Mouse (Mus musculus): Measurements from ENCODE around the gene Pla2g4d. TPM values are rescaled to one million over a fixed set of nuclear protein-coding genes. Genes with fewer than 3 reads are reported as not detected.

Pla2g4d gene
- total and polyA plus RNA-seq, 3 experiments: not detected

DNA sequence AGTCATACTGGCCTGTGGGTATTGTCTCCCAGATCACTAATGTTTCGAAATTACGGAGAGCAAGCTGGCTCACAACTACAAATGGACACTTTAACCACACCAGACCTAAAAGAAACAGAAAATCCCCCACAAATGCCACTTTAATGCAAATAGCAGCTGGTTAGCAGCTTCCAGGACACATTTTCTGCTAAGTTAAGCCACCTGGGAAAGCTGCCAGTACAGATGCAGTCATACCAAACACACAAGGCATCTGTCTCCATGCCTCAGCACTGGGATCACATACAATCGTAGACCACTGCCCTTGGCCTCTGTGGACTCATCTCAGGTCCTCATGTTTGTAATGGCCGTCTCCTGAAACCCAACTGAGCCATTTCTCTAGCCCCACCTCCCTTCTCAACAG, 42.6 kb upstream of the Pla2g4d start:
- Histone ChIP-seq H3K79me2 (ENCODE audit: control insufficient read depth, insufficient read depth, low read length, poor library complexity) (no peaks in the 10 kb centered on the region), H3K27ac (ENCODE audit: control insufficient read depth, low read depth, low read length) (no peak overlapping the region), H3K9me3 (replicated peaks; ENCODE audit: insufficient read depth, low read length) (no peaks in the 10 kb centered on the region), H3K27me3 (ENCODE audit: control insufficient read depth in 1 of 2, insufficient read depth in 2 of 2, low read length in 2 of 2) (no peaks in the 10 kb centered on the region), H3K9ac (ENCODE audit: control insufficient read depth, low read depth, low read length, poor library complexity, severe bottlenecking) (no peak overlapping the region), H3K4me3 (ENCODE audit: control insufficient read depth in 1 of 2, insufficient read depth in 1 of 2, low read depth in 2 of 2, low read length in 2 of 2) (no peak overlapping the region), H3K36me3 (ENCODE audit: control insufficient read depth in 1 of 2, insufficient read depth in 2 of 2, low read length in 2 of 2) (peaks cover 0 to 4% of the 10 kb centered on the region in 2 experiments; a peak in 2 of 4 replicates), H3K4me1 (ENCODE audit: control insufficient read depth in 1 of 2, insufficient read depth in 2 of 2, low read length in 2 of 2) (no peaks in the 10 kb centered on the region)
- TF ChIP-seq POLR2AphosphoS5 (IDR thresholded peaks at IDR 0.05; ENCODE audit: borderline replicate concordance, low read depth, low read length) (no peak), CHD2 (IDR thresholded peaks at IDR 0.05; ENCODE audit: low read length) (no peak), ELF1 (IDR thresholded peaks at IDR 0.05; ENCODE audit: low read depth, low read length) (no peak), MYC (IDR thresholded peaks at IDR 0.05; ENCODE audit: low read depth, low read length) (no peak), TBP (IDR thresholded peaks at IDR 0.05; ENCODE audit: low read depth, low read length) (no peak), CHD1 (IDR thresholded peaks at IDR 0.05; ENCODE audit: low read depth, low read length) (no peak), NELFE (IDR thresholded peaks at IDR 0.05; ENCODE audit: low read depth, low read length) (no peak), ZMIZ1 (IDR thresholded peaks at IDR 0.05; ENCODE audit: low read depth, low read length) (no peak), SMC3 (IDR thresholded peaks at IDR 0.05; ENCODE audit: low read depth, low read length) (no peak), E2F4 (IDR thresholded peaks at IDR 0.05; ENCODE audit: borderline replicate concordance, low read depth, low read length) (no peak)
- no peak for DNase-seq (ENCODE audit: low read depth, low spot score)

DNA sequence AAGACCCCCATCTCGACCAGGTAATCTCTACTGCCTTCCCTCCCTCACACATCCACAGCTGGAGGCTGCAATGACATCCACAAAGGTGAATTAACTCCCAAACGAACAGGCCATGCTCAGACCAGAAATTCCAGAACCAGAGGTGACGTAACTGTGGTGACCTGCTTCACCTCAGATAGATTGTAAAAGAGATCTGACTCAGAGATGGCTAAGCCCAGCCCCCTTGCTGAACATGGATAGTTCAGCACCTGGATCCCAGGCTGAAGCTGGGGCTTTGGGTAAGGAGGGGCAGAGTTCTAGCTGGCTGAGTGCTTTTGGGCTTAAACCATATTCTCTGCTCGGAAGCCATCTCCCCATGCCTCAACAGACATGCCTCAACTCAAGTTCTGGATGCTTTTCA, 26.1 kb upstream of the Pla2g4d start:
- Histone ChIP-seq H3K9ac (ENCODE audit: control insufficient read depth, low read depth, low read length, poor library complexity, severe bottlenecking) (no peak overlapping the region), H3K4me1 (ENCODE audit: control insufficient read depth in 1 of 2, insufficient read depth in 2 of 2, low read length in 2 of 2) (no peaks in the 10 kb centered on the region), H3K9me3 (replicated peaks; ENCODE audit: insufficient read depth, low read length) (no peaks in the 10 kb centered on the region), H3K4me3 (ENCODE audit: control insufficient read depth in 1 of 2, insufficient read depth in 1 of 2, low read depth in 2 of 2, low read length in 2 of 2) (no peak overlapping the region), H3K27ac (ENCODE audit: control insufficient read depth, low read depth, low read length) (no peak overlapping the region), H3K36me3 (ENCODE audit: control insufficient read depth in 1 of 2, insufficient read depth in 2 of 2, low read length in 2 of 2) (no peaks in the 10 kb centered on the region; a peak in 1 of 4 replicates), H3K79me2 (ENCODE audit: control insufficient read depth, insufficient read depth, low read length, poor library complexity) (no peaks in the 10 kb centered on the region), H3K27me3 (ENCODE audit: control insufficient read depth in 1 of 2, insufficient read depth in 2 of 2, low read length in 2 of 2) (no peaks in the 10 kb centered on the region; a peak in 1 of 4 replicates)
- DNase-seq (ENCODE audit: low read depth, low spot score): no peak
- TF ChIP-seq RAD21 (IDR thresholded peaks at IDR 0.05; ENCODE audit: low read depth, low read length): no peak
- TF ChIP-seq ETS1 (IDR thresholded peaks at IDR 0.05; ENCODE audit: low read depth, low read length): no peak

DNA sequence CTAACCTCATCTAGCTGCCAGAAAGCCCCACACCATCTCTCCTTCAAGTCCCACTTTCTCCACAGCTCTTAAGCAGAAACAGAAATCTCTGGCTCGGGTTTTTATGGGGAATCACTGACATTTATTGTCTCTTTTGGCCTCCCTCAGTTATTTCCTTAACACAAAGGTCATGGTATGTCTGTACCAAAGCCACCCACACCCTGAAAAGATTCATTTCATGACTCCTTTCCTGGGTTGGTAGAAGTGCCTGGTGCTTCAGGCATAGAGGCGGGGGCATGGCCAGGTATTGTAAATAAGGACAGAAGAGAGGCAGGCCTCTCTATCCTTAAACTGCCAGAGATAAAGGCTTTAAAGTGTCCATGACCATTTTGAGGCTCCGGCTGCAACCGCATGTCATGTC, 25.5 kb upstream of the Pla2g4d start:
- TF ChIP-seq ETS1 (IDR thresholded peaks at IDR 0.05; ENCODE audit: low read depth, low read length) (no peak), MYB (IDR thresholded peaks at IDR 0.05; ENCODE audit: low read depth, low read length) (no peak), KAT2A (conservative IDR thresholded peaks at IDR 0.05; ENCODE audit: low read depth, low read length) (no peak), MAZ (IDR thresholded peaks at IDR 0.05; ENCODE audit: low read depth, low read length) (no peak), CHD1 (IDR thresholded peaks at IDR 0.05; ENCODE audit: low read depth, low read length) (no peak), ZMIZ1 (IDR thresholded peaks at IDR 0.05; ENCODE audit: low read depth, low read length) (no peak), GATA1 (IDR thresholded peaks at IDR 0.05; ENCODE audit: low read depth, low read length) (no peak), GABPA (IDR thresholded peaks at IDR 0.05; ENCODE audit: low read depth, low read length) (no peak), ZC3H11A (IDR thresholded peaks at IDR 0.05; ENCODE audit: low read depth, low read length) (no peak), TCF12 (IDR thresholded peaks at IDR 0.05; ENCODE audit: low read depth, low read length) (no peak)
- no peak for DNase-seq (ENCODE audit: low read depth, low spot score)
- H3K9me3 ChIP-seq (replicated peaks; ENCODE audit: insufficient read depth, low read length): no peaks in the 10 kb centered on the region
- no peak overlapping the region for H3K4me3 ChIP-seq (ENCODE audit: control insufficient read depth in 1 of 2, insufficient read depth in 1 of 2, low read depth in 2 of 2, low read length in 2 of 2)
- H3K79me2 ChIP-seq (ENCODE audit: control insufficient read depth, insufficient read depth, low read length, poor library complexity): no peaks in the 10 kb centered on the region
- no peaks in the 10 kb centered on the region; a peak in 1 of 4 replicates for H3K27me3 ChIP-seq (ENCODE audit: control insufficient read depth in 1 of 2, insufficient read depth in 2 of 2, low read length in 2 of 2)
- no peak overlapping the region for H3K27ac ChIP-seq (ENCODE audit: control insufficient read depth, low read depth, low read length)
- no peak overlapping the region for H3K9ac ChIP-seq (ENCODE audit: control insufficient read depth, low read depth, low read length, poor library complexity, severe bottlenecking)
- no peaks in the 10 kb centered on the region; a peak in 1 of 4 replicates for H3K36me3 ChIP-seq (ENCODE audit: control insufficient read depth in 1 of 2, insufficient read depth in 2 of 2, low read length in 2 of 2)
- H3K4me1 ChIP-seq (ENCODE audit: control insufficient read depth in 1 of 2, insufficient read depth in 2 of 2, low read length in 2 of 2): no peaks in the 10 kb centered on the region
